Mouse (Mus musculus) gastrocnemius, postnatal 14 days (tissue): Measurements from ENCODE around the gene Grid1. TPM values are rescaled to one million over a fixed set of nuclear protein-coding genes. Genes with fewer than 3 reads are reported as not detected.

Experiments
- DNase-seq: peaks from one replicate; pipeline ENCODE4 v3.0.0; 2021; ENCODE audit warnings: mixed read lengths
- intact Hi-C: fragments of 180-260 bp; cut with DNase I; formaldehyde crosslinking; loops from one replicate; pipeline ENCODE4 v1.15.1; 2025; ENCODE audit warnings: low total_unique reads
- total RNA-seq, 2 experiments: library from RNA; stranded (reverse); gene quantifications; 2 replicates each; pipeline ENCODE4 v1.2.3; 2021

Grid1 gene
- total RNA-seq, 2 experiments from 2014 or later: 0.04 to 0.24 TPM

DNA sequence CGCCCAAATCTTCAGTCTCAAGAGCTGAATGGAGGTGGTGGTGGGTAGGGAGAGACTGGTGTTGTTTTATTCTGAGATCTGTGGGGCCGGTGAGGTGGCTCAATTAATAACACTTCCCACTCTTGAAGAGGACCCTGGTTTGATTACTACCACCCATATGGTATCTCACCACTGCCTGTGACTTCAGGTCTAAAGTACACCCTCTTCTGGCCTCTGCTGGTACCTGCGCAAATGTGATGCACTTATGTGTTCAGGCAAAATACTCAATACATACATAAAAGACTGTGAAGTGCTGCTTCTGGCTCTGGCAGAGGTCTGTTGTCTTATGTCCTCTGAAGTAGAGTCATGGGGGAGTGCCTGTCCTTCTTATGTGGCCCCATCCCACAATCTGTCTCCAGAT, 4.3 kb downstream of the Grid1 start:
- intact Hi-C loops: no loop called here
- DNase-seq: no peak

DNA sequence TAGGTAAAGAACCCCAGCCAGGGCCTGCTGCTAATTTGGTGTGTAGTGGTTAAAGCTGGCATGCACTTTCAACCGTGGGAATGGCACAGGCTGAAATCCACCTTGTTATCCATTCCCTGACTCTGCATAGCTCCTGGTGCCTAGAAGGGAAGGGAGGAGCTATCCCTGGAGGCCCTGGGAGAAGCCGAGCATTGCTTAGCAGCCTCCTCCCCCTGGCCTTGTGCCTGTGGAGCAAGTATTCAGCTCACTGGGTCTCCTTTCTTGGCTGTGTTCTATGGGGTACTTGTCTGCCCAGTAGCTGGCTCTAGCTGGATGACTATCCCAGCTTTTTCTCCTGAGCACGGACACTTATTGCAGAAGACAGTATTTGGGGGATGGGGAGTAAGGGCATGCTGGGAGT, 6.0 kb downstream of the Grid1 start:
- DNase-seq: no peak

DNA sequence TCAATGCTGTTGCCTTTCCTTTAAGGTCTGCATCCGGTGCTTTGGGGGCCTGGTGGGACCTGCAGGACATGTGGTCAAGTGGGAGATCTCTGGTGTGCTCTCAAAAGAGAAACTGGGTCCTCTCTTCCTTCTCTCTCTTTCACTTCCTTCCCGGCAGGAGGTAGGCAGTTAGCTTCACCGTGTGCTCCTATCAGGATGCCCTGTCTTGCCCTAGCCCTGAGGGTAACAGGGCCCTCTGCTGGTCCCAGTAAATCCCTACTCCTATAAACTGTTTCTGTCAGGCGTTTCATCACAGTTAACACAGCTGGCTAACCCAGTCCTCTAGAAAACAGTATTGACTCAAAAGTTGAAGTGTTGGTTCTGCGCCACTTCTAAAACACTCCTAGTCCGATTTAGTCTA, 9.9 kb downstream of the Grid1 start:
- intact Hi-C loops: no loop called here
- no peak for DNase-seq

More for the DNA sequence above, 6.0 kb downstream of the Grid1 start:
- intact Hi-C loops: no loop called here

DNA sequence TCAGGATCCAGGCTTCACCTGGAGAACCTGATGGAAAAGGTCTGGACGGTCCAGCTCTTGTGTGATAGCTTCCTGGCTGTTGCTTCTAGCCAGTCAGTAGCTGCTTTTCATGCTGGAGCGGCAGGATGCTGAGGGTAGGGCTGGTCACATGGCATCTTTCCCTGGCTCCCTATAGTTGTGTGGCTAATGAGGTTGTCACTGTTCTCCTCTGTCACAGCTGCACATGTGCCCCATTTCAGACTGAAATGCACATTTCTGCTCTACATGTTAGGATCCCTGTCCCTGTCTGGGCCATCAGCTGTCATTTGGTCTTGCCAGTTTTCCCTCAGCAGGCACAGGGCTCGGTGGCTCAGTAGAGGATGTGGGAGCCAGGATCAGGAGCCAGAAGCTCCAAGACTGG, 17.2 kb downstream of the Grid1 start:
- intact Hi-C loops: no loop called here

DNA sequence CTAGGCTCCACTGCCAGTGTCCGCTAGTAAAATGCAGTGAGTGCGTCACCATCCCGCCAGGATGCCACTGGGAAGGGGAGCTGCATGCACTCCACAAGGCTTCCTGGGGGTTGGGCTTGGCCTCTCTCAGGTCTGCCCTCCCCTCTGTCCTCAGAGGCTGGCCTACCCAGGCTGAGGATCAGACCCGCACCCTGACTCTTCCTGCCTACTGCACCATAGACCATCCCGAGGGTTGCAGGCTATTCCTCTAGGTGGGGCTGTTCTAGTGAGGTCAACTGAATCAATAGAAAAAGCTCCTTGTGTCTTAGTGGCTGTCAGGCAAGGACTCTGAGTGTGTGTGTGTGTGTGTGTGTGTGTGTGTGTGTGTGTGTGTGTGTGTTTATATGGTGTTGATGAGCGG, 19.1 kb downstream of the Grid1 start:
- intact Hi-C loops: no loop called here
- DNase-seq: no peak

More for the DNA sequence above, 17.2 kb downstream of the Grid1 start:
- no peak for DNase-seq

DNA sequence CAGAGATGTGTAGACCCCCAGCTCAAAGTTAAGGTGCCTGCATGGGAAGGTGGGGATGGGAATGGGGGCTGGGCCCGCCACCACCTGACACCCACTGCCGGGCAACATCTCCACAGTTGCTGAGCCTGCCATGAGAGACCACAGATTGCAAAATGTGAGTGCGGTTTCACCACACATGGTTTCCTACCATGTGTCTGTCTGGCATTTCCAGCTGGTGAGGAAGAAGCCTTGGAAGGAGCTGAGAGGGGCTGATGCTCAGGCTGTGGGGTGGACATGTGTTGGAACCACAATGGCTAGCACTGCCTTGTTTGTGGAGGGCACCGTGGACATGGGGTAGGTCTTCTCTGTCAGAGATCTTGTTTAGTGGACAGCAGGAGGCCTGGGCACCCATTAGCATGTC, 20.0 kb downstream of the Grid1 start:
- intact Hi-C loops: no loop called here
- DNase-seq: no peak

DNA sequence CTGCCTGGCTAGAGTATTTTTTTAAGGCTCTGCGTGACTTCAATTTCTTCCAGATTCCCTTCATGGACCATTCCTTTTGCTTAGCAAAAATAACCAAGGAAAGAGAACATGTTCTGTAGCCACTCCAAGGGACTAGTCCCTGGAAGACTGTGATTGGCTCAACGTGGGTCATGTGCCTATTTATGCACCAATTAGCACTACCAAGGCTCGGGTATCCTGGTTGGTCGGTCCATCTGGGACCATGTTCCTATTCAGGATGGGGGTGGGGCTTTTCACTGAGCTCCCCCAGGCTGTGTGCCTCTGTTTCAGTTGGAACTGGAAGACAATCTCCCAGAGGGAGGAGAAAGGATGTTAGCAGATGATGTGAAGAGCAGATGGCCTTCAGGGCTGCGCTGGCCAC, 23.7 kb downstream of the Grid1 start:
- intact Hi-C loops: no loop called here
- no peak for DNase-seq

DNA sequence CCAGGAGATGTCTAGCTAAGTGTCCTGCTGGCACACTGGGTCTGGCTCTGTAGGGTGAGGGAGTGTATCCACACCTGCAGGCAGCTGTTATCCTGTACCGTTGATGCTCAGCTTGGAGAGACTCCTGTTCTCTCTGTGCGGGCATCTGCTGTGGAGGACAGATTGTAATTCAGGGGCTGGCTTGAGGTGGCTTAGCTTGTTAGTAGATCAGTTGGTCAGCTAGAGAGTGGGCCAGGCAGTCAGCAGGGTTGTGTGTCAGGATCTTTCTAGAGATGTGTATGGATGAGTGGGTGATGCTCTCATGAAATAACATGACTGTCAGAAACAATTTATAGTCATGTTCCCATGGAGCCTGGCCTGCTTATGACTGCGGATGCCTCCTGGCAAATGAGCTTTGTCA, 24.3 kb downstream of the Grid1 start:
- intact Hi-C loops: no loop called here
- no peak for DNase-seq

DNA sequence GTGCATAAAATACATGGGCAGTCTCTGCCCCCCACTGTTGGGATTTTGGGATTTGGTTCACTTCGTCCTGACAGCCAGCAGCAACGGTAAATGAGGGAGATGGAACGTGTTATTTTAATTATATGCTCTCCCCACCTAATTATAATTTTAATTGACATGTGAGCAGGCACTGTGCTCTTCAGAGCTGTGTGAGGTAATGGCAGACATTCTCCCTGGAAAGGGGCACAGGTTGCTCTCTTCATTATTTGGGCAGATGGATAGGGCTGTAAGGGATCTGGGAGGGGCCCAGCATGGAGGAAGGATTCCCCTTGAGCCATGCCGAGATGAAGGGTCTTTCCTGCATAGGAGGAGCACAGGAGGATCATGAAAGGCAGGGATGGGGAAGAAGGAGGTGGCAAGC, 26.9 kb downstream of the Grid1 start:
- intact Hi-C loops: no loop called here
- DNase-seq: no peak

DNA sequence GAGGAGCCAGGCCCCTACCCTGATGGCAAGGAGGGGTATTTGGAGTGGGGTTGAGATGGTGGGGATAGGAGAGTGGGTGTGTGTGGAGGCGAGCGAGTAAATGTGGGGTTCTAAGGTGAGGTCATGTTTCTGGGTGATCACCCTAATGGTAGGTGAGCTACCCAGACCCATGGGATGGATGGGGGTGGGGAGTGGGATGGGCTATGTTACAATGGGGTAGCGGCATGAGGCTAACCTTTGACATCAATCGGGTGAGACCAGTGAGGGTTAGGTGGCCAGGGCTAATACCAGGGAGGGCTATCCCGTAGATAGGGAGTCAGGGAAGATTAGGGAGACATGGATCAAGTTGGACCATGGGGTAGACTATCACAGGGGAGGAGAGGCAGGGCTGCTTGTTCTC, 27.7 kb downstream of the Grid1 start:
- no peak for DNase-seq
- intact Hi-C loops: no loop called here

DNA sequence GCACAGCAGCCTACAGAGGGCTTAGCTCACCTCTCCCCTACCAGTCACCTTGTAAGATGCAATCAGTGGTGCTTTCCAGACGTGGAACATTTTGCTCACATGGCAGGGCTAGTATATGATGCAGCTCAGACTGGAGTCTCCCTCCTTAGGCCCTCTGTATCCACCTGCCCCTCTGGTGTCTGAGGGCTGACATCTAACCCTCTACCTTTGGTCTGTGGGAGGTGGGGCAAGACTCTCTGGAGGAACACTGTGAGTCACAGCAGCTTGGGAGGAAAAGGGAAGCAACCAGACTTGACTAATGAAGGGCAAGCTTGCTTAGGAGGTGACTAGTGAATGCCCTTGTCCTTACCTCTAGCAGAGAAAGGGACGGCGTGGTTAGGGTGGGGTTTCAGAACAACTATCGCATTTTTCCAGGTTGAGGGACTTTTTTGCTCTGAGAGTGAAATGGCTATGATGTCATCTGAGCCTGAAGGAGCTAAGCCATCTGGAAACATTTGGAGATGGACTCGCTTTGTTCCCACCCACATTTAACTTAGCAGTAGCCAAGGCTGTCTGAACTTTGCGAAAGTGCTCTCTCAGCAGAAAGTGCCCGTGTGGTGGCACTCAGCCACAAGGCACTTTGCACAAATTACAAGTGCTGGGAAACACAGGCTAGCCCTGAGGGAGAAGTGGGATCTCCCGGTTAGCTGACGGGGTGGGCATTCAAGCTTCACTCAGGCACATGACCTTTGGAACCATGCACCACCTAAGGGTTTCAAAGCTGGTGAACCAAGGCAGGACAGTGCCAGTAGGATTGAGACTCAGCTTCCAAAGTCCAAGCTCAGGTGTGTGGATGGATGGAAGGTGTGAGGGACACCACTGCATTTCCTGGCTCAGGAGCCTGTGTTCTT, 41.2 kb downstream of the Grid1 start:
- DNase-seq: no peak
- intact Hi-C loops: no loop called here

DNA sequence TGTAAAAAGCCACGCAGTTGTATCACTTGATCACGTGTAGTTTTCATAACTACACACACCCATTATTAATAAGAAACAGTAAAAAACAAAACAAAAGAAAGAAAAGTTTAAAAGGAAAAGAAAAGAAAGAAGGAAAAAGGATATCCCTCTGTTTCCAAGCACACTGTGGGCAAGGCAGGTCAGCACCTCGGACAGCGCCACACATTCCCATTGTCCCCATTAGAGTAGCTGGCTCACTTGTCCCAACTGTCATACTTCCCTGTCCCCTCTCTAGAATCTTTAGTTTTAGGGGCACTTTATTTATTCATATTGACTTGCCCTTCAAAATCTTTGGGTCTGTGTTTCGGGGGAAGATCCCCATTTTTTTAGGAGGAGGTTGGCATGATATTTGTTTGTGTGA, 47.4 kb downstream of the Grid1 start:
- DNase-seq: peak; percentile 21
- intact Hi-C loops: no loop called here

DNA sequence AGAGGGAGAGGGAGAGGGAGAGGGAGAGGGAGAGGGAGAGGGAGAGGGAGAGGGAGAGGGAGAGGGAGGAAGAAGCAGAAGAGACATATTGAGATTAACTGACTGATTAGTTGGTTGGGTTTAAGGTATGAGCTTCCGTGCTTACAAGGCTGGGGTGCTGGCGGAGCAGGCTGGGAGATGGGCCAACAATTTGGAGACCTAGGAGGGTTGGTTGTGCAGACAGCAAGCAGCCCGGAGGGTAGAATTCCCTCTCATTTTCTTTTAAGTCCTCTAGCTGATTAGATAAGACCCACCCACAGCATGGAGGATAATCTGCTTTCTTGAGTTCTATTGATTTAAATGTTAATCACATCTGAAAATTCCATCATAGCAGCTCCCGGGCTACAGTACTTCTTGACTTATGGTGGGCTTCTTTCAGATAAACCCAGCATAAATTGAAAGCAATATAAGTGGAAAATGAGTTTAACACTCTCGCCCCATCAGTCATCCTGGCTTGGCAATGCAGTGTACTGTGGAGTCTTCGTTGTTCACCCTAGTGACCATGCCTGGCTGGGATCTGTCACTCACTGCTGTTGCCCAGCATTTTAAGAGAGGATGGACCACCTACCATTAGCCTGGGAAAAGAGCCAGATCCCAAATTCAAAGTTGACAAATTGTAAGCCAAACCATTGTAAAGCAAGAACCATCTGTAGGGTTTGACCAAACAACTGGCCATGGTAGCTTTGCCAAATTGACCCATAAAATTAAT, 48.8 kb downstream of the Grid1 start:
- DNase-seq: no peak
- intact Hi-C loops: no loop called here

DNA sequence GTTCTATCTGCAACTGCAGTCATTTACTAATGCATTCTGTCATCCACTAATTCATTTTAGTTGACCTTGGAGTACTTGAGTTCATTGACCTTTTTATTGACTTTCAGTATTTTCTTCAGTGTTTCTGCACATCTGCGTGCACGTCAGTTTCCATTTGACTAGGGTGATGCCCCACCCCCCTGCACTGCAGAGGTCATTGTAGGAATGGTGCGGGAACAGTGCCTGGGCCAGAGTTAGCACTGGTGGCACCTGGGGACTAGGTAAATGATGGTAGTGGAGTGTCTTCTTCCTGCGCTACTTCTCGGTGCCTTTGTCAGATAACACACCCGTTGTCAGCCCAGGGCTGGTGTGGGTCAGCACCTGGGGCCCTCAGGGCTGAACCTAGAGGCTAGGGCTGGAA, 60.1 kb downstream of the Grid1 start:
- intact Hi-C loops: no loop called here
- DNase-seq: no peak

DNA sequence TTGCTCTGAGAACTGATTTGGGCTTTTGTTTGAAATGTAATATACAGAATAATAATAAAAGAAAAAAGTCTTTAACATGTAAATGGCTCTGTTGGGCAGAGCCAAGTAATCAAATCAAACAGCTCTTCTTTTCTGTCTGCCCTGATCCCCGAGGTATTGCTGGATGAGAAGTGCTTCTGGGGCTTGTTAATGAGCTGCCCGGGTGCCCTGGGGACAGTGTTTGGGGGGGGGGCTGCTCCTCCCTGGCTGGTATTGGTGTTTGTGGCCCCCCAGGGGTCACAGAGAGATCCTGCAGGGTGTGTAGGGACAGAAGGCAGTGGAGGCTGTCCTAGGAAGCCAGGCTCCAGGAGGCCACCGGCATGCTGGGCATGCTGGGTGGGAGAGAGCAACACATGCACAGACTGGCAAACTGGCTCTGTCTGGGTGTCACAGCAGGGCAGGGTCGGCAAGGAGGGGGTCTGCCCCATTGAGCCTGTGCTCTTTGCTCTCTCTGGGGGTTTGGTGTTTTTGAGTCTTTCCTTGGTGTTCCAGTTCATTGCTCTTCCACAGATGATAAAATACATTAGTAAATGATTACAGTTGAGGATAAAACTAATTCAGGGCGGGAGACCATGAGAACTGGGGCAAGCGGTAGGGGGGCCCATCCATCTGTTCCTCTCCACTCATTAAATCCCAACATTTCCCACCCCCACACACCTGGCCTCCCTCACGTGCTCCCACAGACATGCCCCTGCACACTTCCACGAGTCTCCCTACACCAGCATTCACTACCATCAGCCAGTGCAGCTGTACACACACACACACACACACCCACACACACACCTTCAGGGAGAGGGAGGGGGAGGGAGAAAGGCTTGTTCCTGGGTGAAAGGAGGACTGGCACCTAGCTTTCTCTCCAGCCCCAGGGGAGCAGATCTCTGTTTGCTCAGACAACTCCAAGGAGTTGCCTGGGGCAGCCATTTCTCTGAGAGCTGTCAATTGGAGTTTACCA, 60.8 kb downstream of the Grid1 start:
- intact Hi-C loops: no loop called here
- no peak for DNase-seq

DNA sequence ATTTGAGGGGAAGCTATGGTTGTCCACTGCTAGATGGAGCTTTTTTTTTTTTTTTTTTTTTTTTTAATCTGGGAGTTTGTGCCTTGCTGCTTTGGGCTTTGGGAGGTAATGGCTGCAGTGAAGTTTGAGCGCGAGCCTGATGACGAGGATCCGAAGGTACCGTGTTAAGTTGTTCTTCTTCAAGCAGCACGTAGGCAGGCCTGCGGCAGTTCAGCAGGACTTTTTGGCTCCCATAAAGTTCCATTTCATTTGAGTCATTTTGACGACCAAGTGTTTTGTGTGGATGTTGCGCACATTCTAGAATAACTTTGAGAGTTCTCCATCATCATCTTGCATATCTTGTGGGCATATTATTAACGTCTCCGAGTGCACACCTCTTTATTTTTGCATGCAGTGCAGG, 64.3 kb downstream of the Grid1 start:
- DNase-seq: no peak
- intact Hi-C loops: no loop called here

DNA sequence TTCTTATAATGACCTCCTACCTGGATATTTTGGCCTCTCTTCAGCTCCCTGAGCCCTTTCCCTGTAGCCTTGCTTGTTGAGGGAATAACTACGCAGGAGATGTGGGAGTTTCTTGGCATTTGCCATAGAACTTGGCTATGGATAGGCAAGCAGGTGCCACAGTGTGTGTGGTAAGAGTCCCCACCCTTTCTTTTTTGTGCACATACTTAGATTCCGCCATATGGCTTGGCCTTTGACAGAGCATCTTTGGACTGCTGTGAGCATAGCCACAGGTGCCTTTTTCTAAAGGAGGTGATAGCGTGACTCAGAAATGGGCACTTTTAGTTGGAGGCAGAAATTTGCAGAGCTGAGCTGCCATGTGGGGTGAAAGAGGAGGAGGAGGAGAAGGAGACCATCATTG, 64.7 kb downstream of the Grid1 start:
- intact Hi-C loops: no loop called here
- DNase-seq: no peak

DNA sequence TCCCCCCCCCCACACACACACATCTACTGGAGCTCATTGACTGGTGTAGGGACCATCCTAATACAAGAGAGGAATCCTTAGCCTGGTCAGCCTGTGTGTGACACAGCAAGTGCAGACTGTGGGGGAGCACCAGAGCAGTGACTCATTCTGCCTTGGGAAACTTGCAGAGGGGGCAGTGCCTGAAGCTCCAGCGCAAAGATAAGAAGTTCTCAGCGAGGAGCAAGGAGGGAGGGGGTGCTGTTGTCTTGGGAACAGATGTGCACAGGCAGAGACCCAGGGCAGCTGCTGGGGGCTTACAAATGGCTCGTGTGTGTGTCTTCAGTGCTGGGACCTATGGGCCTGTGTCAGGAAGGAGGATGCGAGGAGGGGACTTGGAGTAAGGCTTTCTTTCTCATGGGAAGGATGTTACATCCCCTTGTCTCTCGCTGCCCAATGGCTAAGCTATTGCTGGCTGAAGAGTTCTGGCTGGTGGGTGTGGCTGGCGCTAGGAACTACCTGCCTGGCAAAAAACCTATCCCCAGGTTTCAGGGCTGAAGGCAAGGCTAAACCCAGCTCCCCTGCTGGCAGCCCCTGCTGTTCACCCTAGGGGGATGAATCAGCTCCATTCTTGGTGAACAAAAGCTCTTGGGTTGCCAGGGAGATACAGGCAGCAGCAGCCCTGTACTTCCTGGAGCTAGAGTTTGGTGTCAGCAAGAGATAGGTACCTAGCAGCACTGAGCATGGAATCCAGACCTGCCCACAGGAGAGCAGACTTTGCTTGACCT, 72.0 kb downstream of the Grid1 start:
- DNase-seq: no peak
- intact Hi-C loops: no loop called here
